Mouse (Mus musculus) cortical plate, adult 2 months (tissue): Measurements from ENCODE around the gene 4930556J24Rik.
"Not testable (repeated sequence)": the region's sequence is repeated elsewhere in the genome, so short reads cannot be mapped to it uniquely, and the experiment has no call there.

ENCODE experiments used
- CTCF ChIP-seq: fragments of 200-500 bp; IDR thresholded peaks from 2 replicates; pipeline ENCODE4 v1.5.1; 2011; ENCODE audit warnings: mild to moderate bottlenecking, control low read depth, low read length; ENCODE audit not compliant: insufficient read depth; ENCODE audit errors: extremely low read depth
- POLR2A ChIP-seq: fragments of 200-500 bp; IDR thresholded peaks from 2 replicates; pipeline ENCODE4 v1.6.1; 2011; ENCODE audit warnings: mild to moderate bottlenecking, low read length, control low read depth; ENCODE audit not compliant: insufficient read depth; ENCODE audit errors: extremely low read depth

GRCm38 (mm10) chr11:4022111-4022510, 45.5 kb upstream of the 4930556J24Rik start:
- TF ChIP-seq POLR2A, CTCF: not testable (repeated sequence)
